Mouse (Mus musculus): ENCODE measurements around the gene Trit1.
"Not testable (repeated sequence)": the region's sequence is repeated elsewhere in the genome, so short reads cannot be mapped to it uniquely, and the experiment has no call there.

The Trit1 gene

DNA sequence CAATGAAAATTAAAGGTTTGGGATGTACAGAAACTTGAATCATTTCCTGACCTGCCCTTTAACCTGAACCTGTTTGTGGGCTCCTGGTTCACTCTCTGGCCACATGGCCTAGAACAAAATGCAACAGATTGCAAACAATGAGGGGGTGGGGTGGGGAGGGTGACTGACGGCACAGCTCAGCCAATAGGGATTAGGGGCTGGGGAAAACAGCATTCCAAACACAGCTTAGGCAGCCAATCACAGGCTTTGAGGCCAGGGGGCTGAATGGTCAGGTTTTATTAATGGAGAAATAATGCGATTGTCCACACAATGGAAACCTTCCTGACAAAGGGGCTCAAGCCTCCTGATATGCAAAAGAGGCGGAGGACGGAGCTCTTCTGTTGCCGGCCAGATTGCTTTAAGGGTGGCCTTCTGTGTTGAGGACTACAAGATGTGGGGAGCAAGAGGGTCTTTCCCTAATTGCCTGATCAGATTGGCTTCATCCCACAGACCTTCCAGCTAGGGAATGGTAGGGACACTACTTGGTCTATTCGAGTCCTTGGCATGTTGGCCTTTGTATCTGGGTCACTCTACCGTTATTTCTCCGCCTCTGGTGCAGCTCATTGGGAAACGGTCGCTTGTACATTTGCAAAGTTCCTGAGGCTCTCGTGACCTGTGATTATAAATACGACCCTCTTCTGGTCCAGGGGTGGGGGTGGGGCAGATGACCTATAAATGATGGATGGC, 17.7 kb upstream of the Trit1 start:
- no peak for DNase-seq

- DNase-seq, result no peak
Measured at GRCm38 (mm10) chr4:122999263-122999691, 17.1 kb upstream of the Trit1 start.

GRCm38 (mm10) chr4:123000130-123000529, 16.3 kb upstream of the Trit1 start:
- no peak for DNase-seq

GRCm38 (mm10) chr4:123000617-123001342, 15.6 kb upstream of the Trit1 start:
- DNase-seq, result no peak

- peak; percentile 57 for DNase-seq
Measured at GRCm38 (mm10) chr4:123005054-123005966, 11.1 kb upstream of the Trit1 start.

DNA sequence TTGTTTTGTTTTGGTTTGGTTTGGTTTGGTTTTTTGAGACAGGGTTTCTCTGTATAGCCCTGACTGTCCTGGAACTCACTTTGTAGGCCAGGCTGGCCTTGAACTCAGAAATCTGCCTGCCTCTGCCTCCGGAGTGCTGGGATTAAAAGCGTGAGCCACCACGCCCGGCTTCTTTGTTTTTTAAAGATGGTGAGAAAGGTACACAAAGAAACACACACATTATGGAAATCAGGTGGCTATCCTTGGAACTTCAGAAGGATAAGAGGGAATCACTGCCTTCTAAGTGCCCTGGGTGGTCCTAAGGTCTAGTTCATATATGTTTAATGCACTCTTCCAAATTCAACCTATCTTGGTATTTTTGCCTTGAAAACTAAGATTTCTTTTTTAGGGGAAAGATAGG, 3.9 kb upstream of the Trit1 start:
- DNase-seq, result not testable (repeated sequence)

DNA sequence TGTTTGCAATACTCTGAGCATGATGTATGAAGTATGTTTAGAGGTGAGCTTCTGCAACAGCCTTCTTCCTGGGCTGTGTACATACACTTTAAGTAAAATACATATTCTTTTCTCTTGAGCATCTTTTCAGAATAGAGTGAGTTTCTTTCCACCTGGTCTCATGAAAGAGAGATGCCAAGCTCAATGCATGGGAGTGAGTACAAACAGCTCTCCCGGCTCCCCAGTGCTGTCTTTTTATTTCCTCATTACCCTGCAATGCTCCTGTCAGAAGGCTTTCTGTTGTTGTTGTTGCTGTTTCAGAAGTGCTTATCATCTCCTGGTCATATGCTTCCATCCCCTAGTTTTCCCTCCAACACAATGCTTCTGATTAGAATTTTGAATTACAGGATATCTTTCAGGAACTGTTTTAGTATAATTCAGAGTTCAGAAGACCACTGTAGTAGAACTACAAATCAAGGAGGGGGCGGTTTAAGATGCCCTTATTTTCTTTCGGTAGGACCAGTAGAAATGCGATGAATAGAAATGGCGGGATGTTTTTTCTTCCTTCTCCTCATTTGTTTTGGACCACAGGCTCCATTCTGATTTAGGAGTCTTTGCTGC, 3.0 kb upstream of the Trit1 start:
- no peak for DNase-seq

GRCm38 (mm10) chr4:123013949-123014406, 2.4 kb upstream of the Trit1 start:
- DNase-seq, result no peak

GRCm38 (mm10) chr4:123014501-123015282, 1.7 kb upstream of the Trit1 start:
- no peak for DNase-seq

- DNase-seq, result no peak
Measured at GRCm38 (mm10) chr4:123021591-123021990, 5.2 kb downstream of the Trit1 start.

DNA sequence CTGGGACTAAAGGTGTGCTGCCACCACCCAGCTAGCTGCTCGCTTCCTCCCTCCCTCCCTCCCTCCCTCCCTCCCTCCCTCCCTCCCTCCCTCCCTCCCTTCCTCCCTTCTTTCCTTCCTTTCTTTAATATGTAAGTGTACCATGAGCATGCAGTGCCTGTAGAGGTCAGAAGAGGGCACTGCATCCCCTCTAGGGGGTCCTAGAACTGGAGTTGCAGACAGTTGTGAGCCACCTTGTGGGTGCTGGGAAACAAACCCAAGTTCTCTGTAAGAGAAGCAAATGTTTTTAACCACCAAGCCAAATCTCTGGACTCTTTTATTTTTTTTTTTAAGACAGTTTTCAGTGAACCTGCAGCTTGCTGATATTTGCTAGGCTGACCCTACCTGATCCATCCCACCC, 6.5 kb downstream of the Trit1 start:
- DNase-seq, result no peak

GRCm38 (mm10) chr4:123025418-123025817, 9.0 kb downstream of the Trit1 start:
- DNase-seq, result no peak

DNA sequence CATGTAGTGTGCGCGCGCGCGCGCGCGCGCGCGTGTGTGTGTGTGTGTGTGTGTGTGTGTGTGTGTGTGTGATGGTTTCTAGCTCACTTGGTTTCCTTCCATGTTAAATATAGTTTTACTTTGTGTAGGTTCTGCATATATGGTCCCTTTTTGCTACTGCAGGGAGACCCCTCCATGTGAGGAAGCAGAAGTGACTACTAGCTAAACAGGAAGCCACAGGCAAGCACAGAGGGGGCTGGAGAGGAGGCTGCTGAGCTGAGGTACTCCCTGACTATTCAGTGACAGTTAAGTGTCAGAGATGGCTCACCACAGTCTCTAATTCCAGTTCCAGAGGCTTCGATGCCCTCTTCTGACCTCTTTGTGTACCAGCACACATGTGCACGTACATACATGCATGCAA, 9.8 kb downstream of the Trit1 start:
- DNase-seq, result peak; percentile 45

DNA sequence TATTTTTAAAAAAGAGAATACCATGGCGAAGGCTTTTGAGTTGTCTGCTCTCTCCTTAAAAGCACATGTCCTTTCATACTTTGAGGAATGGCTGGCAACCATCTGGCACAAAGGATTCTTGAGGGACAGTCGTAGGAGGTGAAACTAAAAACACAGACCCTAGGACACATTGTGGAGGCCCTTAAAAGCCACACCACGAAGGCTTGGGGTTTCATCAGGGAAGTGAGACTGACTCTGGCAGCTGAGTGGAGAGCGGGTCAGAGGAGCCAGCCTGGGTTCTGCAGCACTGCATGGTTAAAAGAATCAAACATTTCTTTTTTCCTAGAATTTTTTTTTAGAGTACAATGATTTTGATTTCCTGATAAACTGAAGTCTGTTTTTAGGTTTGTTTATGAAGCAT, 10.2 kb downstream of the Trit1 start:
- DNase-seq, result no peak

DNA sequence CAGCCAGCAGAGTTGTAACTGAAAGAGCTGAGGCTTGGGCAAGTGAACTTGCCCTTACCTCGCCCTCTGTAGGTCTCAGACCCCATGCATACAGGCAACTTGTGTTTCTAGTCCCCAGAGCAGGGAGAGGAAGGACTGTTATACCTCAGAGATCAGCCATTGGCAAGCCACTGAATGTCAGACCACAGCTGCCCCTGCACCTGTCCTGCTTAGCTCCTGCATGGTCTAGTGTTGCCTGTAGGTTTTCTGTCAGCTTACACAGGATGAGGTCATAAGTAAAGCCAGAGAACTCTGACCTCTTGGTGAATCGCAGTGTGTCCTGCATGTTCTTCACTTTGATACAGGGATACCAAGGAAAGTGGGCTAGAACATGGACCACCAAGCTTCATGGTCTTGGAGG, 18.4 kb downstream of the Trit1 start:
- DNase-seq, result no peak

DNA sequence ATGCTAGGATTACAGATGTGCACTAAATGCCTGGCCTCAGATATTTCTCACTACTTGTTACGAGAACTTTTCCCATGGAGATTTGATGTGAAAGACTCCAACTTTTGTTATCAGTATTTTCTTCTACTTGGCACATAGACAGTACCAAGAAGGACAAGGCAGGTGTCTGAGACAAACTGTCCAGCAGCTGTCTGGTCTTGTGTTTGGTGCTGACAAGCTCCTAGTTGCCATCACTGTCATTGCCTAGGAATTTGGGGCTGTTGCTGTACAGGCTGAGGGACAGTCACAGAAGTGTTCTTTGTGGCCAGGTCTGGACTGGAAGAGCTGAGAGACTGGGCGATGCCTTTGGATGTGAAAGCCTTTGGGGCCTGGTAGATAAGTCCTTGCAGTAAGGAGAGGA, 19.2 kb downstream of the Trit1 start:
- DNase-seq, result no peak

DNA sequence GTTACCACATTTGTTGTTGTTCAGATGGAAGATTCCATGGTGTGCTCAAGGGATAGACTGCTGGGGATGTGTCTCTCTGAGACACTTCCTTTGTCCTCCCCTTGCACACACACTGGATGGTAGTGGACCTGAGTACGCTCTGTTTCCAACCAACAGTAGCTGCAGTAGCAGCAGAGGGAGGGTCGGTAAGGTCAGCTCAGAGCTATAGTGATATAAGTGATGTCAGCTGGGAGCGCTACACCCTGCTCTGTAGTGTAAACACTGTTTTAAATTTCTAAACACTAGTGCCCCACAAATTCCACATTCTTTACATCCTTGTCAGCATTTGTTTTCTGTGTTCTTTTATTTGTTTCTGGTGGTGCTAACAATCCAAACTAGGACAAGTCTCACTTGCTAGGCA, 20.3 kb downstream of the Trit1 start:
- DNase-seq, result no peak

DNA sequence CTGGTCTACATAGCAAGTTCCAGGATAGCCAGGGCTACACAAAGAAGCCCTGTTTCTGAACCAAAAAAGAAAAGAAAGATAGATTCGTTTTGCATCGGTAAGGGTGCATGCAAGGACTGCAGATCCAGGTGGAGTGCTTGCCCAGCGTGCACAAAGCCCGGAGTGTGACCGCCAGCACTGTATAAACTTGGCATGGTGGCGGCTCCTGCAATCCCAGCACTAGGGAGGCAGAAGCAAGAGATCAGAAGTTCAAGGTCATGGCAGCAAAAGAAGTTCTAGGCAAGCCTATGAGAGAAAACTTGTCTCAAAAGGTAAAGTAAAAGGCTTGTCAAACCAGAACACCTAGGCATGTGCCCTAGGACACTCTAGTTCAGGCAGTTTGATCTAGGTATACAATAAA, 24.7 kb downstream of the Trit1 start:
- no peak for DNase-seq

GRCm38 (mm10) chr4:123043858-123044257, 27.5 kb downstream of the Trit1 start:
- no peak for DNase-seq

DNA sequence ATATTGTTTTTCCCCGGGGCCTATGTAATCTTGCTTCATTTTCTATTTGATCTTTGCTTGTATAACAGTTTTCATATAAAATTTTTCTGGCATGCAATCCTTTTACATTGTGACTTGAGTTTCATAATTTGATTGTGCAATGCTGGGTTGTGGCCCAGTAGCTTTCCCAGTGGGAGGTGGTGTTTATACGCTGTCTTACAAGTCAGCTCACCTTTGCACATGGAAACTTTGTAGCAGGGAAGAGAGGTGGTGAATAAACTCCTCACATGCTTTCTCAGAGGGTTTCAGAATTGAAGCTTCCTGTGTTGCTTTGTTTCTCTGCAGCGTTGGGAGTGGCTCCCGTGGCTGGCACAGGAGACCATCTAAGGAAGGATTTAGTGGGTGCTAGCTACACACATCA, 28.4 kb downstream of the Trit1 start:
- peak; percentile 79 for DNase-seq

DNA sequence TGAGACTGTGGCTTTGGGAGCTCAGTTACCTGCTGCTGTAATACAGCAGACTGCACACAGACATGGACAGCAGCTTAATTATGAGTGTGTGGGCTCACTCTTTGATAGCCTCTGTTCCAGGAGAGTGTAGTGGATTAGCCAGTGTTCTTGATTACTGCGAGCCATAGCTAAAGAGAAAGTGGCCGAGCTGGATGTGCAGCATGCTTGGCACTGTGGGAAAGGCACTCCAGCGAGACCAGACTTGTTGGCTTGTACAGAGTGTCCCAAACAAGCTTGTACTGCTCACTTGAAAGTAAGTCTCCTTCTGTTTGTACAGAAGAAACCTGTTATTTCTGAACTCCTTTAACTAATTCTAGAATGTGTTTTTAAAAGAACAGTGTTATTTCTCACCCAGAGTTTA, 29.9 kb downstream of the Trit1 start:
- peak; percentile 84 for DNase-seq

- DNase-seq, result peak; percentile 94
Measured at GRCm38 (mm10) chr4:123050681-123051211, 34.3 kb downstream of the Trit1 start.

All from lung, postnatal 36 days (tissue).